Mouse (Mus musculus) heart, adult 2 months (tissue): ENCODE measurements at regions not wholly inside any gene's neighbourhood (a gene's known extent, or its start where the extent isn't known, plus 50 kb on each side); places are given as distances from the start of the nearest gene placed in this dataset.

Experiments used
- DNase-seq, 2 experiments: peaks; one replicate each; pipeline ENCODE4 v3.0.0; 2021
- H3K27ac ChIP-seq: fragments of 200-600 bp; 2 replicates; pipeline ENCODE4 v1.8.1; 2022
- H3K27me3 ChIP-seq: fragments of 200-500 bp; 2 replicates; pipeline ENCODE4 v1.6.1; 2012; ENCODE audit warnings: mild to moderate bottlenecking, low read length, inconsistent platforms, mixed read lengths; ENCODE audit not compliant: control insufficient read depth, insufficient read depth
- H3K36me3 ChIP-seq: fragments of 200-500 bp; 2 replicates; pipeline ENCODE4 v1.6.1; 2012; ENCODE audit warnings: low read length, inconsistent platforms; ENCODE audit not compliant: control insufficient read depth, insufficient read depth
- H3K4me1 ChIP-seq: fragments of 200-500 bp; 2 replicates; pipeline ENCODE4 v1.6.1; 2011; ENCODE audit warnings: low read length; ENCODE audit not compliant: control insufficient read depth, insufficient read depth
- H3K4me3 ChIP-seq: fragments of 200-600 bp; 2 replicates; pipeline ENCODE4 v1.8.1; 2022
- H3K79me2 ChIP-seq: fragments of 200-500 bp; replicated peaks from 2 replicates; pipeline ENCODE4 v1.6.1; 2012; ENCODE audit warnings: mild to moderate bottlenecking, inconsistent platforms, low read length, moderate library complexity, mixed read lengths; ENCODE audit not compliant: control insufficient read depth, insufficient read depth
- H3K9ac ChIP-seq: fragments of 200-500 bp; 2 replicates; pipeline ENCODE4 v1.6.1; 2012; ENCODE audit warnings: low read depth, mild to moderate bottlenecking, control low read depth, inconsistent platforms, low read length, mixed read lengths
- CTCF ChIP-seq: fragments of 200-600 bp; IDR thresholded peaks from 2 replicates; pipeline ENCODE4 v1.8.1; 2022; ENCODE audit warnings: antibody characterized with exemption, mild to moderate bottlenecking, moderate library complexity
- EP300 ChIP-seq: fragments of 200-500 bp; IDR thresholded peaks from 2 replicates; pipeline ENCODE4 v1.6.1; 2011; ENCODE audit warnings: low read depth, low read length, control low read depth; ENCODE audit not compliant: insufficient read depth
- POLR2A ChIP-seq: fragments of 200-500 bp; IDR thresholded peaks from 2 replicates; pipeline ENCODE4 v1.6.1; 2011; ENCODE audit warnings: mild to moderate bottlenecking, low read depth, low read length, control low read depth; ENCODE audit not compliant: insufficient read depth
- WGBS: fragments of 180-500 bp; shearing (Covaris S2); methylation state at CpG from one replicate; pipeline ENCODE4 v1.1.7; 2018; 5-methylcytosine and 5-hydroxymethylcytosine counted together
- intact Hi-C: fragments of 180-260 bp; cut with DNase I; formaldehyde crosslinking; loops from one replicate; pipeline ENCODE4 v1.15.1; 2025

DNA sequence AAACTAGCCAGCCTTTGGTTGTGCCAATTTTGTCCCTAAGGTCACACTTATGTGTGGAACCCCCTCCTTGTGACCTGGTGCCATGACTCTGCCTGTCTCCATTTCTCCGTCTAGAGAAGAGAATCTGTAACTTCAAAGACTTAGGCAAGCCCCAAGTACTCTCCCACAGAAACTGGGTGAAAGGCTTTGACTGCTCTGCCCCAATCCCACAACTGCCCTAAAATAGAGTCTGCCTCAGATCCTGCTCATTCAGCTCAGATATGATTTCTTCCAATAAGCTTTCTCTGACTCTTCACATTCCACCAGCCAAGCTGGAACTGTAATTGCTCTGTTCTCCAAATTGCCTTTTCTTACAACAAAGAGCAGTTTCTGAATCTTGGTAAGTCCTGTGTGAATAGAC, 107.4 kb upstream of the Bcl6 start:
- intact Hi-C loops: no loop called here
- DNase-seq: no peak
- Histone ChIP-seq H3K27ac (no peak overlapping the region), H3K36me3 (no peaks in the 10 kb centered on the region), H3K27me3 (no peaks in the 10 kb centered on the region), H3K4me3 (no peak overlapping the region), H3K79me2 (no peaks in the 10 kb centered on the region), H3K4me1 (no peaks in the 10 kb centered on the region), H3K9ac (no peak overlapping the region)
- WGBS: 40% methylated on average over 1 of the region's 1 CpGs
- TF ChIP-seq CTCF (no peak), POLR2A (no peak), EP300 (no peak)

DNA sequence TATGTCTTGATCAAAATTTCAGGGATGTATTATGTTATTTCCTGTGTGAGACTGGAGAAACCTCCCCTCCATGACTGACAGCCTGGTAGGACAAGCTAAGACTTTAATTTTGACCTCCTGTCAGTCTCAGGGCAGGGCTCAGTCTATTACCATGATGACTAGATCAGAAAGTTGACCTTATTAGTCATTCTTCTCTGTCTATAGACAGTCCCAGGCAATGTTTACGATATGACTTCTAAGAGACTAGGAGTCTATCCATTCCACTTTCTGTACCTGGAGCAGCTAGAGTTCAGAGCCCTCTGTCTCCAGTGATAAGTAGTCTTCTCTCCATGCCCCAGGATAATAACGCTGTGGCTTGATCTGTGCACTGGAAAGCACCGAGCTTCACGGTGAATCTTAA, 107.0 kb upstream of the Bcl6 start:
- 85% methylated on average over 4 of the region's 4 CpGs for WGBS
- DNase-seq: no peak
- Histone ChIP-seq H3K9ac (no peak overlapping the region), H3K4me1 (no peaks in the 10 kb centered on the region), H3K27me3 (no peaks in the 10 kb centered on the region), H3K36me3 (no peaks in the 10 kb centered on the region), H3K27ac (no peak overlapping the region), H3K79me2 (no peaks in the 10 kb centered on the region), H3K4me3 (no peak overlapping the region)
- TF ChIP-seq EP300: no peak
- no peak for TF ChIP-seq POLR2A
- no peak for TF ChIP-seq CTCF
- intact Hi-C loops: no loop called here

DNA sequence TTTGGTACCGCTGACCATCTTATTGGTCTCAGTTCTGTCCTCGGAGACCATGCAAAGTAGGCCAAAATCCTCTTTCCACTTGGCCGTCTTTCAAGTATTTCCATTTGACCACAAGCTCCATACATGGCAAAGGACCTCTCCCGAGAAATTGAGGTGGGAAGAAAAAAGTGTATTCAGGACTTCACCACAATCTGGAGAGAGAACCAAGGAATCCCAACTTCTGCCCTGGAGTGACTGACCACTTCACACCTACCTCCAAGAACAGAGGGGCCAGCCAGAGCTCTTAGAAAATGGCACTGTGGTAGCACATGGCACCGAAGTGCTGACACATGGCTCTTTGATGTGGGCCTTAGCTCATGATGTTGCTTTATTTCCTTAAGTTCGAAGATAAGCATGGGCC, 105.9 kb upstream of the Bcl6 start:
- Histone ChIP-seq H3K4me3 (no peak overlapping the region), H3K27ac (no peak overlapping the region)
- WGBS: 81% methylated on average over 6 of the region's 6 CpGs

DNA sequence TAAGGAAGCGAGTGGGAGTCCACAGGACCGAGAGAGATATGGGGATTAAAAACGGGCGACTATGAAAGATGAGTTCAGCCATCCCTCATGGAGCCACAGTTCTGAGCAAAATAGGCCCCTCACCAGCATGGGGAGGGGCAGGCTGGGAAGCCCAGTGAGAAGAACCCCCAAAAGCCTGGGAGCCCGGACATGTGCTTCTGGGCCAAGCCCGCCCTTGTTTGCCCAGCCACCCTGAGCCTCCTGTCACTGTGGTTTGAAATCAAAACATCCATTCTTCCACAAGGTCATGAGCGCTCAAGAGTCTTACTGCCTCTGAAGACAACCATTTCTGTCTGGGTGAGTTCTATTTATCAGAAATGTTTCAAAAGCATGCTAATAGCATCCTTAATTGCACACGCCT, 105.0 kb upstream of the Bcl6 start:
- H3K36me3 ChIP-seq: no peaks in the 10 kb centered on the region
- DNase-seq: no peak
- no peaks in the 10 kb centered on the region for H3K27me3 ChIP-seq
- H3K79me2 ChIP-seq: no peaks in the 10 kb centered on the region
- 88% methylated on average over 8 of the region's 8 CpGs for WGBS
- no peak for TF ChIP-seq POLR2A
- TF ChIP-seq EP300: no peak
- no peak for TF ChIP-seq CTCF
- H3K9ac ChIP-seq: no peak overlapping the region
- intact Hi-C loops: no loop called here
- no peaks in the 10 kb centered on the region for H3K4me1 ChIP-seq
- H3K4me3 ChIP-seq: no peak overlapping the region
- no peak overlapping the region for H3K27ac ChIP-seq

More for the DNA sequence above, 105.9 kb upstream of the Bcl6 start:
- Histone ChIP-seq H3K4me1 (no peaks in the 10 kb centered on the region), H3K79me2 (no peaks in the 10 kb centered on the region), H3K36me3 (no peaks in the 10 kb centered on the region), H3K9ac (no peak overlapping the region), H3K27me3 (no peaks in the 10 kb centered on the region)
- intact Hi-C loops: no loop called here
- no peak for TF ChIP-seq CTCF
- TF ChIP-seq POLR2A: no peak
- TF ChIP-seq EP300: no peak
- DNase-seq: no peak

DNA sequence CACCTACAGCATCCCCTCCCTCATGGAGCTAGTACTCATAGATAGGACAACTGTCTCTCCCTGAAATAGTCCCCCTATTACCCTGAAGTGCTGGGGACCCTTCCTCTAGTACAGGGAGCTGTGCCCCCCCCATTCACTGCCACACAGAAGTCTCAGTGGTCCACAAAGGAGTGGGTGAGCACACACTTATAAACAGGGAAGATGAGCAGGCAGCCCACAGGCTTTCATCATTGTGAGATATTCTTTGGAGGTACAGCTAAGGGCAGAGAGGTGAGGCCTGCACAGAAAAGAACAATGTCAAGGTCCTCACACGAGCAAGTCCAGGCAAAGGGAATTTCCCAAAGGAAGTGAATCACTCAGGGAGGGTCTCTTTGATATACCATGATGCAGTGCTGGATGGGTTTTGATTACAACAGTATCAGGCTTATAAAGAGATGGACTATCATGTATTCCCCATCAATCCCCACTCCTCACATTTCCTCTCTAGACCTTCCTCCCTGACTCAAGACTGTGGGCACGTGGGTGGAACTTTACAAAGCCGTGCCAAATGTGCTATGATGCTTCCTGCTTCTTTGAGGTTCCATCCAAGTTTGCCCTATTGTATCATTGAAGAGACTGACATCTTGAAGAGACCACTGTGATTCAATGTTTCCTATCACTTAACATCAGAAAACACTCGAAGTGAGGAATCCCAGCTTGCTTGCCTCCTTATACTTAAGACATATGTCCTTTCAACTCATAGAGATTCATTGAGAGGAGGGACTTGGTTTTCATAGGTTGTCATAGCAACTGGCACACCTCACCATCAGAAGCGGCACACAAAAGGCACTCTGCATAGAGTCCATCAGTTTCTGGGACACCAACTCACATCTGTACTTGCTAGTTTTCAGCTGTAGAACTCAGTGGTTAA, 104.2 kb upstream of the Bcl6 start:
- H3K36me3 ChIP-seq: no peaks in the 10 kb centered on the region
- H3K27me3 ChIP-seq: no peaks in the 10 kb centered on the region
- no peaks in the 10 kb centered on the region for H3K4me1 ChIP-seq
- H3K4me3 ChIP-seq: no peak overlapping the region
- WGBS: 46% methylated on average over 5 of the region's 5 CpGs
- no peak overlapping the region for H3K27ac ChIP-seq
- intact Hi-C loops: no loop called here
- TF ChIP-seq POLR2A (no peak), EP300 (no peak), CTCF (no peak)
- H3K79me2 ChIP-seq: no peaks in the 10 kb centered on the region
- H3K9ac ChIP-seq: no peak overlapping the region
- no peak for DNase-seq

DNA sequence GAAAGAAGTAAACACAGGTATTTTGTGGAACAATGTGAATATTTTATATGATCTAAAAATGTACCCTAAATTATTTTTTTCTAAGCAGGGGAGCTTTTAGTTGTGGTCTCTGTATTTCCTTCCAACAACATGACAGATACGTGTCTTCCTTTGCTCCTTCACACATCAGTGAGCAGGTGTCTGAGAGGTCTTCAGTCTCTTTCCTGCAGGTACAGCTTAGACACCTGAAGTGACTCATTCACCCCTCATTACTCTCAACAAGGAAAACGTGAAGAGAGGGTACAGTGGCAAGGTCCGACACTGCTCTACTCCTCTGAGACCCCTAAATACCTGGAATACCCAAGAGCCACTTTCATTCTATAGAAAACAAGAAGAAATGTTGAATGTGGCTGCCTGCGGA, 103.5 kb upstream of the Bcl6 start:
- no peak overlapping the region for H3K9ac ChIP-seq
- H3K4me3 ChIP-seq: no peak overlapping the region
- WGBS: 80% methylated on average over 4 of the region's 4 CpGs
- DNase-seq: no peak
- H3K79me2 ChIP-seq: no peaks in the 10 kb centered on the region
- no peaks in the 10 kb centered on the region for H3K4me1 ChIP-seq
- intact Hi-C loops: no loop called here
- no peak for TF ChIP-seq EP300
- no peak for TF ChIP-seq POLR2A
- TF ChIP-seq CTCF: no peak
- no peaks in the 10 kb centered on the region for H3K27me3 ChIP-seq
- H3K27ac ChIP-seq: no peak overlapping the region
- no peaks in the 10 kb centered on the region for H3K36me3 ChIP-seq
